Mouse (Mus musculus): Measurements from ENCODE around the gene Prtn3. TPM values are rescaled to one million over a fixed set of nuclear protein-coding genes. Genes with fewer than 3 reads are reported as not detected.

Prtn3 gene
- polyA plus RNA-seq (2015; fragmentation: Nextera tagmentation; extraction: Ambion mirVana) = 0.86 and 0.87 TPM in 2 replicates

GRCm38 (mm10) chr10:79874290-79874862, at the start of gene Prtn3, which contains the start of gene Plppr3:
TSS of gene Prtn3 (plus strand) at chr10:79874476.
TSS of gene Plppr3 (minus strand) at chr10:79874634.
- peak within 1 kb of the TSS; percentile 60 for H3K4me3 ChIP-seq (ENCODE audit: low read depth, low read length)
- whole genome bisulfite sequencing = under 1% methylated on average over 53 of the region's 57 CpGs
- peak; percentile 46 for ATAC-seq (ENCODE audit: low FRiP score, low TSS enrichment)
- no peak for DNase-seq (ENCODE audit: low spot score)
- H3K36me3 ChIP-seq (ENCODE audit: control insufficient read depth, insufficient read depth, low read length) = no peaks in the 10 kb centered on the region
- no peaks in the 10 kb centered on the region for H3K4me1 ChIP-seq (replicated peaks; ENCODE audit: control insufficient read depth, insufficient read depth)
- H3K9me3 ChIP-seq (ENCODE audit: control insufficient read depth, low read length) = no peaks in the 10 kb centered on the region
- no peak within 1 kb of the TSS for H3K27ac ChIP-seq (replicated peaks)
- peak within 1 kb of the TSS; percentile 97 for H3K4me2 ChIP-seq (replicated peaks; ENCODE audit: low read depth)
- peak within 1 kb of the TSS; percentile 71 for H3K9ac ChIP-seq (ENCODE audit: low read length)
- no peaks in the 10 kb centered on the region for H3K27me3 ChIP-seq (ENCODE audit: control insufficient read depth, insufficient read depth, low read length)
- TF ChIP-seq EP300 (optimal IDR thresholded peaks at IDR 0.05) (no peak), CTCF (IDR thresholded peaks at IDR 0.05; ENCODE audit: low read depth) (0 out of 2 replicates have a peak, but pooled peaks have one; percentile 5)

GRCm38 (mm10) chr10:79831583-79831982, 42.7 kb upstream of the Prtn3 start:
- TF ChIP-seq EP300 (optimal IDR thresholded peaks at IDR 0.05) (no peak), CTCF (IDR thresholded peaks at IDR 0.05; ENCODE audit: low read depth) (no peak)
- ATAC-seq (ENCODE audit: low FRiP score, low TSS enrichment) (no peak), DNase-seq (ENCODE audit: low spot score) (no peak)
- Histone ChIP-seq H3K4me1 (replicated peaks; ENCODE audit: control insufficient read depth, insufficient read depth) (no peaks in the 10 kb centered on the region), H3K36me3 (ENCODE audit: control insufficient read depth, insufficient read depth, low read length) (no peaks in the 10 kb centered on the region; the same call in 1 of the 2 replicates), H3K9ac (ENCODE audit: low read length) (no peak overlapping the region), H3K4me3 (ENCODE audit: low read depth, low read length) (no peak overlapping the region), H3K4me2 (replicated peaks; ENCODE audit: low read depth) (no peak overlapping the region), H3K27ac (replicated peaks) (no peak overlapping the region), H3K9me3 (ENCODE audit: control insufficient read depth, low read length) (no peaks in the 10 kb centered on the region), H3K27me3 (ENCODE audit: control insufficient read depth, insufficient read depth, low read length) (no peaks in the 10 kb centered on the region)
- WGBS = 83% methylated on average over 3 of the region's 3 CpGs

DNA sequence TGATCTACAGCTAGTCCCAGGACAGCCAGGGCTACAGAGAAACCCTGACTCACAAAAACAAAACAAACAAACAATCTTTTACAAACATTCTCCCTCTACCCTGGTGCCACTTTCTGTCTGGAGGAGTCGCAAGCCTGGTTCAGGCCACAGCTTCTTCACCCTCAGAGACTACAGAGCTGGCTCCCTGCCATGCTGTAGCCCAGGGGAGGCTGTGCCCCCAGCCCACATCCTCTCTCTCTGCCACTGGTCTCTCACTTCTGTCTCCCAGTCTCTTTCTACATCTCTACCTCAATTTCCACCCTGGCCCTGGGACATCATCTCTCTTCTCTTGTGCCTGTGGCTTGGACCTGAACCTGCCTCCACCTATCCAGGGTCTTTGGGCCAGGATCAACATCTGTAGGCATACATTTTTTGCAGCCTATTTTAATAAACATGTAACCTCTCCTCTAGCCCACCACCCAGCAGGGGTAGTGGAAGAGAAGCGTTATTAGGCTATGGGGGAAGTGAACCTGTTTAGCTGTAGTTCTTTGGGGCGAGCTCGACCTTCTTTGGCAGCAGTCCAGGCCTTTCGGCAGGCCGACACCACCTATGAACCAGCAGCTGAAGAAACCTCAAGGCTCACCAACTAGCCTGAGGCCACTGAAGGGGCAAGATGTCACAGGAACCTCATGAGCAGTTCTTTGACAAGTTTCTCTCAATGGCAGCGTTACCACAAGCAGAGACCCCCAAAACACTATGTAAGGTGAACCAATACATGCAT, 42.1 kb upstream of the Prtn3 start:
- H3K9ac ChIP-seq (ENCODE audit: low read length) = no peak overlapping the region
- no peak for TF ChIP-seq EP300 (optimal IDR thresholded peaks at IDR 0.05)
- ATAC-seq (ENCODE audit: low FRiP score, low TSS enrichment) = no peak
- no peaks in the 10 kb centered on the region for H3K27me3 ChIP-seq (ENCODE audit: control insufficient read depth, insufficient read depth, low read length)
- WGBS = 42% methylated on average over 7 of the region's 7 CpGs
- DNase-seq (ENCODE audit: low spot score) = no peak
- H3K4me3 ChIP-seq (ENCODE audit: low read depth, low read length) = no peak overlapping the region
- no peaks in the 10 kb centered on the region; the same call in 1 of the 2 replicates for H3K36me3 ChIP-seq (ENCODE audit: control insufficient read depth, insufficient read depth, low read length)
- H3K4me1 ChIP-seq (replicated peaks; ENCODE audit: control insufficient read depth, insufficient read depth) = no peaks in the 10 kb centered on the region
- no peak overlapping the region for H3K4me2 ChIP-seq (replicated peaks; ENCODE audit: low read depth)
- no peaks in the 10 kb centered on the region for H3K9me3 ChIP-seq (ENCODE audit: control insufficient read depth, low read length)
- H3K27ac ChIP-seq (replicated peaks) = no peak overlapping the region

DNA sequence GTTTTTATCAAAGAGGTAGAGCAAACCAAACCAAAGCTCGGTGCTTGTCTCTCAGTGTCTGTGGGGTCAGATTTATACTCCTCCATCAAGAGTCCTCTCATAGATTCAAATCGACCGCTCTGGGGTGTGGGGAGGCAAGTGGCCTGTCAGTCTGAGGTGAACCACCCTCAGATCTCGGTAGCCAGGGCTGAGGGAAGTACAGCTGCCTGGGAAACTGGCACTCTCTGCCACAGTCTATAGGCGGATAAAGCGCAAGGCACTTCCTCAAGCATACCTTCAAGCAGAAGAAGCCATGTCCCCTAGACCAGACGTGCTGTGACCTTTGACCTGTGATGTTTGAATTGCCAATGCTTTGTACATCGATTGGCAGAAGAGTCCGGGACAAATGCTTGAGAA, 41.5 kb upstream of the Prtn3 start:
- H3K9me3 ChIP-seq (ENCODE audit: control insufficient read depth, low read length) = no peaks in the 10 kb centered on the region
- H3K4me2 ChIP-seq (replicated peaks; ENCODE audit: low read depth) = no peak overlapping the region
- no peak overlapping the region for H3K9ac ChIP-seq (ENCODE audit: low read length)
- no peaks in the 10 kb centered on the region for H3K27me3 ChIP-seq (ENCODE audit: control insufficient read depth, insufficient read depth, low read length)
- no peak for DNase-seq (ENCODE audit: low spot score)
- TF ChIP-seq CTCF (IDR thresholded peaks at IDR 0.05; ENCODE audit: low read depth) = no peak
- no peak overlapping the region for H3K27ac ChIP-seq (replicated peaks)
- 73% methylated on average over 9 of the region's 9 CpGs for WGBS
- H3K4me1 ChIP-seq (replicated peaks; ENCODE audit: control insufficient read depth, insufficient read depth) = no peaks in the 10 kb centered on the region
- no peaks in the 10 kb centered on the region; the same call in 1 of the 2 replicates for H3K36me3 ChIP-seq (ENCODE audit: control insufficient read depth, insufficient read depth, low read length)
- no peak overlapping the region for H3K4me3 ChIP-seq (ENCODE audit: low read depth, low read length)
- no peak for ATAC-seq (ENCODE audit: low FRiP score, low TSS enrichment)

DNA sequence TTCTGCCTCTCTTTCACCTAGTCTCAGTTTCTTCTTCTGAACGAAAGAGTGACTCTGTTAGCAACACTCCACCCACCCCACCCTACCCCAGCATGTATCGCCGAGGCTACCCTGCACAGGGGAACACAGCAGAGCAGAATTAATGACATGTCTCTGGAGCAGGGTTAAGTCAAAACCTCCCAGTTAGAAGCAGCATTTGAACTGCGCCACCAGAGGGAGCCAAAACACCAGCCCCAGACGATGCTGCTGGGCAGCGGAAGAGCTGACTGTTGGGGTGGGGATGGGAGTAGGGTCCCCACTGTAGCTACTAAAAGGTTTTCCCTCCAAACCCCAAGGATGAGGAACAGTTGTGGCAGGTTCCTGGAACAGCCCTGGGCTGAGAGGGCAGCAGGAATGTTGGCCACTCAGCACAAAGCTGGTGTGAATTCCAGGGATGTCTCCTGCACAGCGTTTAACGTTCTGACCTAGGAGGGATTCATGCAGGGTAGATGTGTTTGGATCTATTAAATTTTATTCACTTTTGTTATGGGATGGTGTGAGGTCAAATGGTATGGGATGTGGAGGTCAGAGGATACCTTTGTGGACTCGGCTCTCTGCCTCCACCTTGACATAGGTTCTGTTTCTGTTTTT, 39.4 kb upstream of the Prtn3 start:
- WGBS = 19% methylated on average over 9 of the region's 9 CpGs
- Histone ChIP-seq H3K4me3 (ENCODE audit: low read depth, low read length) (no peak overlapping the region), H3K4me2 (replicated peaks; ENCODE audit: low read depth) (no peak overlapping the region)

More for the DNA sequence above, 39.4 kb upstream of the Prtn3 start:
- ATAC-seq (ENCODE audit: low FRiP score, low TSS enrichment) (peak; percentile 52), DNase-seq (ENCODE audit: low spot score) (peak; percentile 82)
- Histone ChIP-seq H3K36me3 (ENCODE audit: control insufficient read depth, insufficient read depth, low read length) (no peaks in the 10 kb centered on the region; the same call in 1 of the 2 replicates), H3K27me3 (ENCODE audit: control insufficient read depth, insufficient read depth, low read length) (no peaks in the 10 kb centered on the region), H3K4me1 (replicated peaks; ENCODE audit: control insufficient read depth, insufficient read depth) (no peaks in the 10 kb centered on the region), H3K9ac (ENCODE audit: low read length) (no peak overlapping the region), H3K27ac (replicated peaks) (no peak overlapping the region), H3K9me3 (ENCODE audit: control insufficient read depth, low read length) (no peaks in the 10 kb centered on the region)
- TF ChIP-seq CTCF (IDR thresholded peaks at IDR 0.05; ENCODE audit: low read depth) (peak; percentile 98), EP300 (optimal IDR thresholded peaks at IDR 0.05) (no peak)

Measured in stomach, postnatal 0 days (tissue).